Mouse (Mus musculus): ENCODE measurements around the gene Bri3bp. TPM values are rescaled to one million over a fixed set of nuclear protein-coding genes. Genes with fewer than 3 reads are reported as not detected.

Bri3bp gene
- polyA plus RNA-seq, 1 experiment = 23.5 TPM

DNA sequence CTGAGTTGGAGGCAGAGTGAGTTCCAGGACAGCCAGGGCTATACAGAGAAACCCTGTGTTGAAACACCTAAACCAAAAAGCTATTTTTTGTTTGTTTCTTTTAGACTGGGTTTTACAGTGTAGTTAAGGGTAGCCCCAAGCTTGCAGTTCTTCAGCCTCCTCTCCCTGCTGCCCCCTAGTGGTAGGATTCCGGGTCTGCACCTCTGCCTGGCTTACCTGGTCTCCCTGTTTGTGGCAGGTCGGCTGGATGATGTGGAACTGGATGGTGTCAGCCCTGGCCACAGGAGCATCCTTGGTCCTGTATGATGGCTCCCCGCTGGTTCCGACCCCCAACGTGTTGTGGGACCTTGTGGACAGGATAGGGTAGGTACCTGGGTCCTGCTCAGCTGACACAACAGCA lies 68.2 kb downstream of the Bri3bp start:
- TF ChIP-seq POLR2A (IDR thresholded peaks at IDR 0.05; ENCODE audit: borderline replicate concordance, extremely low read depth, insufficient read depth, insufficient read length, poor library complexity, severe bottlenecking) (no peak), CTCF (IDR thresholded peaks at IDR 0.05; ENCODE audit: borderline replicate concordance, extremely low read depth, insufficient read depth, insufficient read length) (peak; percentile 81)
- peak; percentile 42 for DNase-seq (ENCODE audit: low read depth)

Other genes with a start within 250 kb of the Bri3bp start
- 43.1 and 45.0 TPM in 2 replicates for gene Scarb1, start 100.5 kb upstream of the Bri3bp start, polyA plus RNA-seq (2012; rRNA removed)
- 0.34 and 0.58 TPM in 2 replicates for gene Gm10382, start 52.2 kb upstream of the Bri3bp start, polyA plus RNA-seq (2012; rRNA removed)
- gene Ubc, start 51.4 kb upstream of the Bri3bp start, polyA plus RNA-seq (2012; rRNA removed) = 784 and 896 TPM in 2 replicates
- gene Dhx37, start 7.4 kb upstream of the Bri3bp start, polyA plus RNA-seq (2012; rRNA removed) = 27.6 and 31.5 TPM in 2 replicates
- gene Aacs, start 34.2 kb downstream of the Bri3bp start, polyA plus RNA-seq (2012; rRNA removed) = 69.9 and 73.4 TPM in 2 replicates
- gene Tmem132b, start 90.2 kb downstream of the Bri3bp start, polyA plus RNA-seq (2012; rRNA removed) = 4.6 and 8.2 TPM in 2 replicates

Measured in brain, embryonic 14.5 days (tissue).